Mouse (Mus musculus): ENCODE measurements around the gene Kif21a. TPM values are rescaled to one million over a fixed set of nuclear protein-coding genes. Genes with fewer than 3 reads are reported as not detected.

The Kif21a gene
- total and polyA plus RNA-seq, 3 experiments: 2.3 to 19.5 (median 18.0) TPM

GRCm38 (mm10) chr15:91018161-91018860 lies 31.4 kb downstream of the Kif21a start:
- DNase-seq: no peak

- DNase-seq: no peak
These were observed 32.2 kb downstream of the Kif21a start for GRCm38 (mm10) chr15:91017261-91018160.

- DNase-seq: no peak
These were observed 33.4 kb downstream of the Kif21a start for GRCm38 (mm10) chr15:91016366-91016765.

- DNase-seq: no peak
These were observed 36.8 kb downstream of the Kif21a start for GRCm38 (mm10) chr15:91012793-91013580.

GRCm38 (mm10) chr15:91010218-91010617 lies 39.5 kb downstream of the Kif21a start:
- DNase-seq: no peak

- DNase-seq: no peak
These were observed 42.5 kb downstream of the Kif21a start for GRCm38 (mm10) chr15:91007123-91007830.

GRCm38 (mm10) chr15:91004726-91005125 lies 45.0 kb downstream of the Kif21a start:
- DNase-seq: peak; percentile 58

GRCm38 (mm10) chr15:91001037-91001616 lies 48.6 kb downstream of the Kif21a start:
- DNase-seq: no peak

- no peak for DNase-seq
These were observed 49.3 kb downstream of the Kif21a start for GRCm38 (mm10) chr15:91000280-91001036.

GRCm38 (mm10) chr15:90992871-90993270 lies 56.9 kb downstream of the Kif21a start:
- no peak for DNase-seq

GRCm38 (mm10) chr15:90992388-90992787 lies 57.4 kb downstream of the Kif21a start:
- DNase-seq: peak; percentile 54

- no peak for DNase-seq
These were observed 57.9 kb downstream of the Kif21a start for GRCm38 (mm10) chr15:90991843-90992242.

GRCm38 (mm10) chr15:90987714-90988250 lies 62.0 kb downstream of the Kif21a start:
- DNase-seq: no peak

- no peak for DNase-seq
These were observed 73.8 kb downstream of the Kif21a start for GRCm38 (mm10) chr15:90975914-90976313.

- DNase-seq: no peak
These were observed 77.6 kb downstream of the Kif21a start for GRCm38 (mm10) chr15:90971914-90972767.

- no peak for DNase-seq
These were observed 86.4 kb downstream of the Kif21a start for GRCm38 (mm10) chr15:90963320-90963719.

GRCm38 (mm10) chr15:90962548-90962947 lies 87.2 kb downstream of the Kif21a start:
- DNase-seq: no peak

GRCm38 (mm10) chr15:90960831-90961554 lies 88.8 kb downstream of the Kif21a start:
- no peak for DNase-seq
